Mouse (Mus musculus) hindbrain, embryonic 13.5 days (tissue): Measurements from ENCODE around the gene B4galt5. TPM values are rescaled to one million over a fixed set of nuclear protein-coding genes. Genes with fewer than 3 reads are reported as not detected.

Source experiments
- ATAC-seq: fragments of 200-750 bp; cut with Nextera tagmentation; 2 replicates; pipeline ENCODE4 v1.8.0; 2017; ENCODE audit warnings: moderate TSS enrichment; ENCODE audit not compliant: low FRiP score
- H3K27ac ChIP-seq: fragments of 300-500 bp; sonication (generic); 2 replicates; pipeline ENCODE4 v1.5.1; 2015; ENCODE audit warnings: inconsistent platforms, mild to moderate bottlenecking, moderate library complexity
- H3K27me3 ChIP-seq: fragments of 300-500 bp; sonication (generic); 2 replicates; pipeline ENCODE4 v1.6.1; 2015; ENCODE audit warnings: mild to moderate bottlenecking, inconsistent platforms
- H3K36me3 ChIP-seq: fragments of 300-500 bp; sonication (generic); 2 replicates; pipeline ENCODE4 v1.6.1; 2015; ENCODE audit warnings: mild to moderate bottlenecking, inconsistent platforms
- H3K4me1 ChIP-seq: fragments of 300-500 bp; sonication (generic); replicated peaks from 2 replicates; pipeline ENCODE4 v1.6.1; 2015; ENCODE audit warnings: inconsistent platforms
- H3K4me2 ChIP-seq: fragments of 300-500 bp; sonication (generic); 2 replicates; pipeline ENCODE4 v1.6.1; 2015; ENCODE audit warnings: inconsistent platforms, mild to moderate bottlenecking, moderate library complexity
- H3K4me3 ChIP-seq: fragments of 300-500 bp; sonication (generic); 2 replicates; pipeline ENCODE4 v1.5.1; 2015; ENCODE audit warnings: mild to moderate bottlenecking, inconsistent platforms
- H3K9ac ChIP-seq: fragments of 300-500 bp; sonication (generic); 2 replicates; pipeline ENCODE4 v1.6.1; 2015; ENCODE audit warnings: mild to moderate bottlenecking, inconsistent platforms
- H3K9me3 ChIP-seq: fragments of 300-500 bp; sonication (generic); 2 replicates; pipeline ENCODE4 v1.6.1; 2016; ENCODE audit warnings: inconsistent platforms
- WGBS: fragments of 180-500 bp; shearing (Covaris S2); methylation state at CpG from one replicate; pipeline ENCODE4 v1.1.7; 2015; 5-methylcytosine and 5-hydroxymethylcytosine counted together
- polyA plus RNA-seq: library from polyadenylated mRNA; unstranded; fragments of >200 nt; fragmentation: Nextera tagmentation; extraction: Ambion mirVana; gene quantifications from 2 replicates; pipeline ENCODE4 v1.2.1, GENCODE M21; 2015

The B4galt5 gene
- polyA plus RNA-seq, 1 experiment from 2014 or later: 12.5 TPM

- 46% methylated on average over 6 of the region's 6 CpGs for WGBS
- Histone ChIP-seq H3K9ac (no peak overlapping the region), H3K4me3 (no peak overlapping the region), H3K27me3 (no peaks in the 10 kb centered on the region), H3K36me3 (no peaks in the 10 kb centered on the region), H3K9me3 (no peaks in the 10 kb centered on the region), H3K4me2 (no peak overlapping the region), H3K4me1 (peaks cover 31% of the 10 kb centered on the region), H3K27ac (0 out of 2 replicates have a peak overlapping the region, but pooled peaks have one; percentile 14)
- no peak for ATAC-seq
Observed at GRCm38 (mm10) chr2:167342876-167343275, 6.1 kb downstream of the B4galt5 start.

DNA sequence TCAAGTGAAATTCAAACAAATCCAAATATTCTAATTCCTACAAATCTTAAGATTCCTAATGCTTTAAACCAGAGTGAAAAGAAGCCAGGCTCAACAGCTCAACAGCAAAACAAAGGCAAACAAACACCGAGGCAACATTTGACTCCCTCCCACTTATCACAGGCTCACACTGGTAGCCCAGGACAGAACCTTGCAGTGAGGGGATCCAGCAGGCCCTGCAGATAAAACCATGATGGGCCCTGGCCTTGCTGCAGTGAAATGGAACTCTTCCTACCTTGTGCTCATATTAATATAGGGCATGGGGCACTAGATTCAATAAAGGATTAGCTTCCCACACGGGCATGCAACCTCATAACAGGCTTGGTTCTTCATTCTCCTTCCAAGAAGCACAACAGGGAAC lies 11.4 kb downstream of the B4galt5 start:
- Histone ChIP-seq H3K27me3 (no peaks in the 10 kb centered on the region), H3K4me1 (peaks cover 30% of the 10 kb centered on the region), H3K4me2 (no peak overlapping the region), H3K9ac (no peak overlapping the region), H3K36me3 (no peaks in the 10 kb centered on the region), H3K4me3 (no peak overlapping the region), H3K27ac (no peak overlapping the region), H3K9me3 (no peaks in the 10 kb centered on the region)
- 66% methylated on average over 2 of the region's 2 CpGs for WGBS
- ATAC-seq: no peak

DNA sequence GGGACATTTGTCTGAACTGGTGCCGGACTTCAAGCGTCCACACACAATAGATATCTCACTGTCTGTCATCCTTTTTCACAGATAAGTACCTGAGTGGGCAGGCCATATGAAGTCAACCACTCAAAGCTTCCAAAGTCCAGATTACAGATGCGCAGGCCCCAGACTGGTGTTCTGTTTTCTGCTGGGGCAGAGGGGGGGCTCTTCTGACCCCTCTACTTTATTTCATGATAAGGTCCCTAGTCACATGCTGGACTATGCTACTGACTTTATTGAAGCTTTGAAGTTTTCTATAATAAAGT lies 11.8 kb downstream of the B4galt5 start:
- H3K4me3 ChIP-seq: no peak overlapping the region
- H3K4me1 ChIP-seq: peaks cover 31% of the 10 kb centered on the region
- no peaks in the 10 kb centered on the region for H3K27me3 ChIP-seq
- H3K4me2 ChIP-seq: no peak overlapping the region
- no peak for ATAC-seq
- no peaks in the 10 kb centered on the region for H3K36me3 ChIP-seq
- 61% methylated on average over 3 of the region's 3 CpGs for WGBS
- no peaks in the 10 kb centered on the region for H3K9me3 ChIP-seq
- H3K9ac ChIP-seq: peak overlapping the region; percentile 35; the same call in 1 of the 2 replicates
- 0 out of 2 replicates have a peak overlapping the region, but pooled peaks have one; percentile 14 for H3K27ac ChIP-seq

DNA sequence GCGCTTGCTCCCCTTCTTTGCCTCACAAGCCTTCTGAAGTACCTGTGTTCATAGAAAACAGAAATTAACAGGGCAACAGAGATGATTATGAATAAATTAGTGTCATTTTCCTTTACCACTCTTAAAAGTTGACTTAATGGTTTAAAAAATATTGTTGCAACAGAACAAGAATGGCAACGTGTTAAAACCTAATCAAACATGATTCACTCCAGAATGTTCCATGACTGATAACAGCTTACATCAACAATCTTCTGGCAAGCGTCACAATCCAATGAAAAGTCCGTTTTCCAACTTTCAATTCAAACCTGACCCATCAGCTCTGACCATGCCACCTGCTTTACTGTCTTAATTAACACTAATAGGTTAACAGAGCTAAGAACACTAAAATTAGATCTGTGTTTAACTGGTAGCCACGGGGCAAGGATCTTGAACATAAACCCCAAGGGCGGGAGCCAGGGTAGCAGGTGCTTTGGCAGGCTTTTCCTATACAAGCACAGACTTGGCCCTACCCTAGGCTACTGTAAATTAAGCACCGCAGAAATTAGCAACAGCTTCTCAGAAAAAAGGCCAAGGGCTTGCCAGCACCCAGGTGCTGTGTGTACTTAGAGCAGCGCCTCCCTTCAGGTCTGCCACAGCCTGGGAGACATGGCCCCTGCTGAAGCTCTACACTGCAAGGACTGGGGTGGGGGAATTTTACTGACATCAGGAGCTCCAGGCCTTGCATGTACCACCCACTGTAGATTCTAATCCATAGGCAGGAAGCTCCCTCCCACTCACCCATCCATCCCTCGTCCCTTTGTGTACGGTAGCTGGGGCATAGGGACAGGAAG lies 12.4 kb downstream of the B4galt5 start:
- Histone ChIP-seq H3K9ac (peak overlapping the region; percentile 35; the same call in 1 of the 2 replicates), H3K4me2 (no peak overlapping the region), H3K4me3 (no peak overlapping the region), H3K4me1 (peaks cover 34% of the 10 kb centered on the region), H3K36me3 (no peaks in the 10 kb centered on the region), H3K27me3 (no peaks in the 10 kb centered on the region), H3K27ac (peak overlapping the region; percentile 14; the same call in 1 of the 2 replicates), H3K9me3 (no peaks in the 10 kb centered on the region)
- ATAC-seq: no peak
- WGBS: 63% methylated on average over 10 of the region's 10 CpGs

GRCm38 (mm10) chr2:167335066-167335465 lies 13.9 kb downstream of the B4galt5 start:
- H3K27me3 ChIP-seq: no peaks in the 10 kb centered on the region
- WGBS: 89% methylated on average over 9 of the region's 9 CpGs

GRCm38 (mm10) chr2:167334312-167334711 lies 14.7 kb downstream of the B4galt5 start:
- Histone ChIP-seq H3K36me3 (no peaks in the 10 kb centered on the region), H3K9ac (no peak overlapping the region), H3K4me1 (peaks cover 57% of the 10 kb centered on the region), H3K9me3 (no peaks in the 10 kb centered on the region), H3K27me3 (no peaks in the 10 kb centered on the region), H3K4me2 (no peak overlapping the region), H3K27ac (no peak overlapping the region), H3K4me3 (no peak overlapping the region)
- WGBS: 87% methylated on average over 4 of the region's 4 CpGs
- no peak for ATAC-seq

More at GRCm38 (mm10) chr2:167335066-167335465, 13.9 kb downstream of the B4galt5 start:
- H3K27ac ChIP-seq: no peak overlapping the region
- H3K4me1 ChIP-seq: peaks cover 49% of the 10 kb centered on the region
- no peak overlapping the region for H3K9ac ChIP-seq
- no peaks in the 10 kb centered on the region for H3K9me3 ChIP-seq
- no peaks in the 10 kb centered on the region for H3K36me3 ChIP-seq
- ATAC-seq: no peak
- H3K4me2 ChIP-seq: no peak overlapping the region
- no peak overlapping the region for H3K4me3 ChIP-seq

- 56% methylated on average over 6 of the region's 6 CpGs for WGBS
- no peaks in the 10 kb centered on the region for H3K9me3 ChIP-seq
- no peaks in the 10 kb centered on the region for H3K36me3 ChIP-seq
- H3K27me3 ChIP-seq: no peaks in the 10 kb centered on the region
- H3K4me2 ChIP-seq: no peak overlapping the region
- no peak for ATAC-seq
- H3K4me3 ChIP-seq: no peak overlapping the region
- no peak overlapping the region for H3K27ac ChIP-seq
- H3K9ac ChIP-seq: no peak overlapping the region
- H3K4me1 ChIP-seq: peaks cover 61% of the 10 kb centered on the region
Observed at GRCm38 (mm10) chr2:167333450-167333849, 15.5 kb downstream of the B4galt5 start.

DNA sequence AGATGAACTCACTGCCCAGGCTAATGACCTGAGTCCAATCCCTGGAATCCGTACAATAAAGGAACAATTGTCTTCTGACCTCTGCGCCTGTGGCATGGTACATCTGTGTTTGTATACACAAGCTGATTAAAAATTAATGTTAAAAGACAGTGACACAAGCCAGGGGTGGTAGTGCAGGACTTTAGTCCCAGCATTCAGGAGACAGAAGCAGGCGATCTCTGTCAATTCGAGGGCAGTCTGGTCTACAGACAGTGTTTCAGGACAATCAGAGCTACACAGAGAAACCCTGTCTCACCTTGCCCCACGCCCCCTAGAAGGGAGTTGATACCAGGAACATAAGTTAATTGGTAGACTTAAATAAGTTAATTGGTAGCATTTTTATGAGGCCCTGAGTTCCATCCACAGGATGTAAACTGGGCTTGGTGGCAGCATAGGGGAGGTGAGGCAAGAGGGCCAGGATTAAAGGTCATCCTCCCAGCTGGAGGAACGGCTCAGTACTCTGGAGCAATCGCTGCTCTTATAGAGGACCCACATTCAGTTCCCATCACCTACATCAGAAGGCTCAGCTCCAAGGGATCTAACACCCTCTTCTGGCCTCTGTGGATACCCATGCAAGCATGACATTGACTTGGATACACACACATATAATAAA lies 16.5 kb downstream of the B4galt5 start:
- H3K4me3 ChIP-seq: no peak overlapping the region
- H3K9ac ChIP-seq: no peak overlapping the region
- WGBS: 79% methylated on average over 7 of the region's 7 CpGs
- no peaks in the 10 kb centered on the region for H3K9me3 ChIP-seq
- H3K4me1 ChIP-seq: peaks cover 61% of the 10 kb centered on the region
- peak overlapping the region; percentile 66; the same call in 1 of the 2 replicates for H3K27ac ChIP-seq
- H3K4me2 ChIP-seq: no peak overlapping the region
- H3K36me3 ChIP-seq: no peaks in the 10 kb centered on the region
- ATAC-seq: no peak
- no peaks in the 10 kb centered on the region for H3K27me3 ChIP-seq

DNA sequence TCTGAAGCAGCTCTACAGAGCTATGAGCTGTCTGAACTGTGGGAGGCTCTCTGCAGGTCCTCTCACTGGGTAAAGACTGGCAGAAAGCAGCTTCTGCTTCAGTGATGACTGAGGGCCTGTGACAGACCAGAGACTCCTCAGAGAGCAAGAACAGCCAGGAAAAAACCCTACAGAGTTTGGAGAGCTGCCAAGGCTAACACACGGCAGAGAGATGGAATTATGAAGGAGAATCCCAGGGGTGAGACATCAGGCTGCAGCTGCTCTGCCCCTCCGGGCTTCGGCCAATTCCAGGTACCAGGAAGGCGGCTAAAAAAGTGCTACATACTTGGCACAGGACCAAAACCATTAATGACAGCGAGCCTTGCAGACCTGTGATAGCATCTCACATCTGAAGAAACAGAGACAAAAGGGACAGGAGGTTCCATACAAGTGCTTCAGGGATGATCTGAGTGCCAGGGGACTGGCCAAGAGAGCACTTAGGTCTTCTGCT lies 17.5 kb downstream of the B4galt5 start:
- Histone ChIP-seq H3K27ac (peak overlapping the region; percentile 66), H3K4me1 (peaks cover 62% of the 10 kb centered on the region), H3K9me3 (no peaks in the 10 kb centered on the region), H3K4me2 (no peak overlapping the region), H3K36me3 (no peaks in the 10 kb centered on the region), H3K27me3 (no peaks in the 10 kb centered on the region), H3K9ac (peak overlapping the region; percentile 46; the same call in 1 of the 2 replicates), H3K4me3 (no peak overlapping the region)
- peak; percentile 71 for ATAC-seq
- whole genome bisulfite sequencing: 36% methylated on average over 5 of the region's 5 CpGs

GRCm38 (mm10) chr2:167330581-167330980 lies 18.4 kb downstream of the B4galt5 start:
- no peaks in the 10 kb centered on the region for H3K9me3 ChIP-seq
- no peak overlapping the region for H3K9ac ChIP-seq
- no peak for ATAC-seq
- peak overlapping the region; percentile 66 for H3K27ac ChIP-seq
- H3K4me1 ChIP-seq: peaks cover 61% of the 10 kb centered on the region
- H3K36me3 ChIP-seq: no peaks in the 10 kb centered on the region
- H3K27me3 ChIP-seq: no peaks in the 10 kb centered on the region
- no peak overlapping the region for H3K4me2 ChIP-seq
- 72% methylated on average over 5 of the region's 5 CpGs for WGBS
- no peak overlapping the region for H3K4me3 ChIP-seq

DNA sequence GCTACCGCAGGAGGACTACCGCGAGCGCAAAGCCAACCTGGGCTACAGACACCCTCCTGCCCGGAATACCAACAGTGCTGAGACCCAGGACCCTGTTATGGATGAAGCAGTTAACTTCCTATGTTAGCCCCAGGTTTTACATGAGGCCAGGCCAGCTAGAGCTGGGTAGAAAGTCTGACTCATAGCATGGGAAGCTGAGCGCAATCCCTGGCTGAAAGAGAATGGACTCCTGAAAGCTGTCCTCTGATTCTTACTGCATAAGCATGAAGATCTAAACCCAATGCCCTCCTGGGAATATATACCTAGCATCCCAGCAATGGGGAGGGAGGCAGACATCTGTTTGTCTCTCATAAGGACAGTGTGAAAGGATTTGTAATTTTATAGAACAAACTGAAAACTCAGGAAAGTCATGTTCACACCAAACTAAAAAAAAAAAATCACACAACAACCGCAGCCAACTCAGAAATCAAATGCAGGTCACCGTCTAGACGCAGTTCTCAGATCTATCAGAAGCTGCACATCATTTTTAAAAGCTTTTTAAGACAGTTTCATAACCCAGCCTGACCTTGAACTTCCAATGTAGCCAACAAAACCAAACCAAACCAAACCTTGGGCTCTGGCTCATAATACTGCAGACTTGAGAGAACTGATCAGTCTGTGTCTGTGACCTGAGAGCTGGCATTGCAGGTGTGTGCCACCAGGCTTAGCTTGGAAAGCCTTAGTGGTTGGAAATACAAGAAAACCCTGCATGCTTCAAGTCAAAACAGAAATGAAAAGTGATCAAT lies 19.3 kb downstream of the B4galt5 start:
- Histone ChIP-seq H3K9ac (no peak overlapping the region), H3K27ac (no peak overlapping the region), H3K27me3 (no peaks in the 10 kb centered on the region), H3K4me1 (peaks cover 65% of the 10 kb centered on the region), H3K9me3 (no peaks in the 10 kb centered on the region), H3K36me3 (no peaks in the 10 kb centered on the region), H3K4me2 (no peak overlapping the region), H3K4me3 (no peak overlapping the region)
- 94% methylated on average over 9 of the region's 9 CpGs for WGBS
- ATAC-seq: no peak

DNA sequence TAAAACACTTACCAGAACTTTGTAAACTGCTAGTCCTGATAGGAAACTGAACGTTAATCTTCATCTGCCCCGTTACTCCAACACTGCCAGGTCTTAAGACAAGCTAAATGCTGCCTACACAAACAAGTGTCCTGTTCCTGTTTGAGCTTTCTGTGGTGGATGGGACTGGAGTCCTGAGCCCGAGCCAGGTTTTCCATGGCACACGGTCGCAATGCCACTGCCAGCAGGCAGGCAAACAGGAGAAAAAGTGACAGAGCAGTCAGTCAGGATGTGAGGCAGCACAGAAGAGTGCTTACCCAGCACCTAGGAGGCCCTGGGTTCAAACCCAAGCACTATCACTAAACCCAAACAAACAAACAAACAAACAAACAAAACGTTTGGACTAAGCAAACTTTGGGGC lies 20.6 kb downstream of the B4galt5 start:
- 89% methylated on average over 6 of the region's 6 CpGs for WGBS
- Histone ChIP-seq H3K36me3 (no peaks in the 10 kb centered on the region), H3K9ac (no peak overlapping the region), H3K4me3 (no peak overlapping the region), H3K4me1 (peaks cover 66% of the 10 kb centered on the region), H3K9me3 (no peaks in the 10 kb centered on the region), H3K4me2 (no peak overlapping the region), H3K27me3 (no peaks in the 10 kb centered on the region), H3K27ac (no peak overlapping the region)
- ATAC-seq: no peak
